Mouse (Mus musculus) Patski (cell line): ENCODE measurements around the gene Ldlrad3. TPM values are rescaled to one million over a fixed set of nuclear protein-coding genes. Genes with fewer than 3 reads are reported as not detected.
A peak's percentile ranks its signal among the peaks of the same experiment; 100 is the strongest.

ENCODE experiments used
- ATAC-seq: fragments of 100-300 bp; one replicate; pipeline ENCODE4 v1.8.0; 2021
- CTCF ChIA-PET: fragments of 350-600 bp; sonication (Branson Sonifier 250); formaldehyde crosslinking; loops from one replicate; lab custom pipeline; 2022; ENCODE audit warnings: inconsistent platforms; lab: Charles Lee
- POLR2A ChIA-PET: fragments of 350-600 bp; sonication (Branson Sonifier 250); formaldehyde crosslinking; loops from one replicate; lab custom pipeline; 2022; ENCODE audit warnings: antibody characterized with exemption, inconsistent platforms; lab: Charles Lee
- DNase-seq: peaks from one replicate; pipeline ENCODE4 v3.0.0-alpha.2; 2011; ENCODE audit warnings: low read depth, low spot score
- H3K27me3 ChIP-seq: fragments of 371-371 bp; one replicate; pipeline ENCODE4 v1.5.1; 2021
- CTCF ChIP-seq: fragments of 100-300 bp; IDR thresholded peaks from one replicate; pipeline ENCODE4 v1.5.1; 2021
- in situ Hi-C: fragments of 300-500 bp; cut with MboI; formaldehyde crosslinking; loops from 3 replicates; pipeline ENCODE4 v1.11.1; 2018; ENCODE audit warnings: low pct_unique_long_range_greater_than_20kb, mixed read lengths
- polyA plus RNA-seq: library from polyadenylated mRNA; unstranded; gene quantifications from one replicate; pipeline ENCODE4 v1.2.3, GENCODE M21; 2021

Ldlrad3 gene
- polyA plus RNA-seq, 1 experiment from 2014 or later, result 8.1 TPM

GRCm38 (mm10) chr2:101908773-101909172 is 277.4 kb downstream of the Ldlrad3 start:
- DNase-seq (no peak), ATAC-seq (no peak)
- CTCF ChIA-PET, result no interaction called here
- POLR2A ChIA-PET, result interaction anchor here (1.2 kb wide), 1 partner anchor 9 kb away, joined by 3 read pairs; no protein-coding TSS in a partner anchor
- in situ Hi-C loops, result loop anchor here (10.0 to 25.0 kb wide), 3 partner anchors 166 to 1154 kb away; partner anchors contain the start of genes Apip, Pdhx and Slc1a2
- no peak for TF ChIP-seq CTCF
- no peaks in the 10 kb centered on the region for H3K27me3 ChIP-seq

GRCm38 (mm10) chr2:101907386-101908022 is 278.7 kb downstream of the Ldlrad3 start:
- no peaks in the 10 kb centered on the region for H3K27me3 ChIP-seq
- no peak for DNase-seq
- no peak for TF ChIP-seq CTCF
- POLR2A ChIA-PET, result interaction anchor here (0.6 kb wide), 1 partner anchor 521 kb away, joined by 3 read pairs; no protein-coding TSS in a partner anchor
- CTCF ChIA-PET, result interaction anchor here (1.2 to 2.5 kb wide), 5 partner anchors 10 to 549 kb away, joined by 3 to 18 read pairs (median 3); no protein-coding TSS in a partner anchor
- no peak for ATAC-seq
- in situ Hi-C loops, result loop anchor here (10.0 to 25.0 kb wide), 3 partner anchors 167 to 1155 kb away; partner anchors contain the start of genes Apip, Pdhx and Slc1a2

- POLR2A ChIA-PET, result interaction anchor here (0.7 kb wide), 1 partner anchor 13 kb away, joined by 3 read pairs; no protein-coding TSS in a partner anchor
- in situ Hi-C loops, result loop anchor here (10.0 to 25.0 kb wide), 3 partner anchors 168 to 1156 kb away; partner anchors contain the start of genes Apip, Pdhx and Slc1a2
- no peak for TF ChIP-seq CTCF
- CTCF ChIA-PET, result interaction anchor here (1.2 to 2.5 kb wide), 5 partner anchors 10 to 550 kb away, joined by 3 to 18 read pairs (median 4); no protein-coding TSS in a partner anchor
- H3K27me3 ChIP-seq, result no peaks in the 10 kb centered on the region
- DNase-seq, result no peak
- no peak for ATAC-seq
These were observed 279.9 kb downstream of the Ldlrad3 start for GRCm38 (mm10) chr2:101906379-101906690.

- POLR2A ChIA-PET, result interaction anchor here (0.7 kb wide), 1 partner anchor 14 kb away, joined by 3 read pairs; no protein-coding TSS in a partner anchor
- CTCF ChIA-PET, result interaction anchor here (1.2 to 2.5 kb wide), 4 partner anchors 9 to 550 kb away, joined by 3 to 18 read pairs (median 4); no protein-coding TSS in a partner anchor
- ATAC-seq (peak; percentile 80), DNase-seq (peak; percentile 47)
- no peaks in the 10 kb centered on the region for H3K27me3 ChIP-seq
- in situ Hi-C loops, result loop anchor here (10.0 to 25.0 kb wide), 3 partner anchors 169 to 1157 kb away; partner anchors contain the start of genes Apip, Pdhx and Slc1a2
- peak; percentile 86 for TF ChIP-seq CTCF
These were observed 280.4 kb downstream of the Ldlrad3 start for GRCm38 (mm10) chr2:101905534-101906378.

GRCm38 (mm10) chr2:101902196-101902595 is 284.0 kb downstream of the Ldlrad3 start:
- CTCF ChIA-PET, result no interaction called here
- no peak for TF ChIP-seq CTCF
- no peaks in the 10 kb centered on the region for H3K27me3 ChIP-seq
- ATAC-seq (no peak), DNase-seq (no peak)
- POLR2A ChIA-PET, result no interaction called here
- in situ Hi-C loops, result loop anchor here (5.0 to 25.0 kb wide), 5 partner anchors 173 to 1160 kb away; partner anchors contain the start of genes Apip, Fjx1, Pdhx and Slc1a2

Other genes with a start within 250 kb of the Ldlrad3 start
- gene Trim44, start 221.4 kb upstream of the Ldlrad3 start, polyA plus RNA-seq, result 88.6 TPM